Mouse (Mus musculus): Measurements from ENCODE around the gene Hist1h3g. TPM values are rescaled to one million over a fixed set of nuclear protein-coding genes. Genes with fewer than 3 reads are reported as not detected.
A peak's percentile ranks its signal among the peaks of the same experiment; 100 is the strongest.
"Not testable (repeated sequence)": the region's sequence is repeated elsewhere in the genome, so short reads cannot be mapped to it uniquely, and the experiment has no call there.

Hist1h3g gene
- polyA plus RNA-seq, 1 experiment from 2014 or later: 3.3 TPM

DNA sequence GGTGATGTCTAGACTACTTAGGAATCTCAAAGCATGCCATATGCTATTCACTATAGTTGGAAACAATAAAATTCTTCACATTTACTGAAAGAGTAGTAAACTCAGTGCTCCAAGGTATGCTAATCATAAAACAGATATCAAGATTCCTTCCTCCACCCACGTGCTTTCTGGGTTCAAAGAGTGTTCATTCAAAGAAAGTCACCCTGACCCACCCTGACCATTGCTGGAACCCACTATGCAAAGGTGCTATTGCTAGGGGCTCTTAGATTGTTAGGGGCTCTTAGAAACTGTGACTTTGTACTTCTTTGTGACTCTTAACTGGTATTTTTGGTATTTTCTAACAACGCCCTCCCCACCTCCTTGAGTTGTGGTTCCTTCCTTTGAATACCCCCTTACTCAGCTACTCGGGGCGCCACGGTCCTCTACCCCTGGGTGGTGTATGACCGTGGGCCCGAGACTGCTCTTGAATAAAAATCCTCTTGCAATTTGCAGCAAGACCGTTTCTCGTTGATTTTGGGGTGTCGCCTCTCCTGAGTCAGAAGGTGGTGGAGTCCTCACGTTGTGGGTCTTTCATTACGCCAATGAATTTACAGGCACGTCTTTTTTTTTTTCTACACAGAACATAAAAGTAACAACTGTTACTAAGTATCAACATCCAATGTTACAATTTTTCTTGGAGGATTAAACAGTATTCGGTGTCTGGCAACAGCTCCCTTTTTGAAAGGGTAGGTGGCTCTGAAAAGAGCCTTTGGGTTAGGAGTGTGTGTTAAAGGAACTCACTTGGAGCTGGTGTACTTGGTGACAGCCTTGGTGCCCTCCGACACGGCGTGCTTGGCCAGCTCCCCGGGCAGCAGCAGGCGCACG lies 38.0 kb downstream of the Hist1h3g start:
- H3K36me3 ChIP-seq; H3K9me3 ChIP-seq; DNase-seq (ENCODE audit: low spot score); H3K27me3 ChIP-seq (ENCODE audit: insufficient read depth, poor library complexity, severe bottlenecking): not testable (repeated sequence)
- peak overlapping the region; percentile 56 for H3K4me3 ChIP-seq
- H3K27ac ChIP-seq: peak overlapping the region; percentile 91
- 8% methylated on average over 20 of the region's 20 CpGs for WGBS
- H3K4me1 ChIP-seq (replicated peaks): peaks cover 38% of the 10 kb centered on the region

DNA sequence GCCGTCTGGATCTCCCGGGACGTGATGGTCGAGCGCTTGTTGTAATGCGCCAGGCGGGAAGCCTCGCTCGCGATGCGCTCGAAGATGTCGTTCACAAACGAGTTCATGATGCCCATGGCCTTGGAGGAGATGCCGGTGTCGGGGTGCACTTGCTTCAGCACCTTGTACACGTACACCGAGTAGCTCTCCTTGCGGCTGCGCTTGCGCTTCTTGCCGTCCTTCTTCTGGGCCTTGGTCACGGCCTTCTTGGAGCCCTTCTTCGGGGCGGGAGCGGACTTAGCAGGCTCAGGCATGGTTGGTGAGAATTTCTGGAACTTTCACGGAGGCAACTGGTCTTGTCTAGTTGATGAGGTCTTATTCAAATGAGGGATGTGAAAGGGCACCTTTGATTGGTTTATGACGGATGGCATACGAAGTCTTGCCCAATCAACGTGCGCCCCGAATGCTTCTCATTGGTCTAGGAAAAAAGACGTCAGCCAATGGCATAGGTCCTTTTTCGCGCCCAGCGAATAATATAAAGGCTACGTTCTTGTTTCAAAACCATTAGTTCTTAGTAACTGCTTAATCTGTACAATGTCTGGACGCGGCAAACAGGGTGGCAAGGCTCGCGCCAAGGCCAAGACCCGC lies 38.8 kb downstream of the Hist1h3g start, which contains the start of the genes Hist1h2bf and Hist1h2ad:
Hist1h2bf (minus strand) TSS at position 299 of the 627 bp plus-strand sequence.
Hist1h2ad (plus strand) TSS at position 484 of the 627 bp plus-strand sequence.
- DNase-seq (ENCODE audit: low spot score): peak; percentile 91
- H3K9me3 ChIP-seq; H3K36me3 ChIP-seq; H3K27me3 ChIP-seq (ENCODE audit: insufficient read depth, poor library complexity, severe bottlenecking): not testable (repeated sequence)
- H3K27ac ChIP-seq: peak within 1 kb of the TSS; percentile 91
- H3K4me1 ChIP-seq (replicated peaks): peaks cover 38% of the 10 kb centered on the region
- peak within 1 kb of the TSS; percentile 62 for H3K4me3 ChIP-seq
- under 1% methylated on average over 42 of the region's 42 CpGs for WGBS

DNA sequence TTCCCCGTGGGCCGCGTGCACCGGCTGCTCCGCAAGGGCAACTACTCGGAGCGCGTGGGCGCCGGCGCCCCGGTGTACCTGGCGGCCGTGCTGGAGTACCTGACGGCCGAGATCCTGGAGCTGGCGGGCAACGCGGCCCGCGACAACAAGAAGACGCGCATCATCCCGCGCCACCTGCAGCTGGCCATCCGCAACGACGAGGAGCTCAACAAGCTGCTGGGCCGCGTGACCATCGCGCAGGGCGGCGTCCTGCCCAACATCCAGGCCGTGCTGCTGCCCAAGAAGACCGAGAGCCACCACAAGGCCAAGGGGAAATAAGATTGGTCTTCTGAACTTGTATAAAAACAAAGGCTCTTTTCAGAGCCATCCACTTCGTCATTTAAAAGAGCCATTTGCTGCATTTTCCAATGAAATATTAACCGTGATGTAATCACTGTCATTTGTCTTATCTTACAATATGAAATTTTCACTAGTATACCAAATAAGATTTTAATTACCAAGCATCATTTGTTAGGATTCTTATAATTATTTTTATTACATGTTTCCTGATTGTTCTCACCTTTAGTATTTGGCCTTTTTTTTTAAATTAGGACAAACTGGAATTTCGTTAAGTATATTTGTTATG lies 39.4 kb downstream of the Hist1h3g start:
- H3K4me3 ChIP-seq: peak overlapping the region; percentile 62
- H3K9me3 ChIP-seq; H3K27me3 ChIP-seq (ENCODE audit: insufficient read depth, poor library complexity, severe bottlenecking); DNase-seq (ENCODE audit: low spot score); H3K36me3 ChIP-seq: not testable (repeated sequence)
- WGBS: under 1% methylated on average over 11 of the region's 39 CpGs
- H3K4me1 ChIP-seq (replicated peaks): peaks cover 38% of the 10 kb centered on the region
- peak overlapping the region; percentile 91 for H3K27ac ChIP-seq

DNA sequence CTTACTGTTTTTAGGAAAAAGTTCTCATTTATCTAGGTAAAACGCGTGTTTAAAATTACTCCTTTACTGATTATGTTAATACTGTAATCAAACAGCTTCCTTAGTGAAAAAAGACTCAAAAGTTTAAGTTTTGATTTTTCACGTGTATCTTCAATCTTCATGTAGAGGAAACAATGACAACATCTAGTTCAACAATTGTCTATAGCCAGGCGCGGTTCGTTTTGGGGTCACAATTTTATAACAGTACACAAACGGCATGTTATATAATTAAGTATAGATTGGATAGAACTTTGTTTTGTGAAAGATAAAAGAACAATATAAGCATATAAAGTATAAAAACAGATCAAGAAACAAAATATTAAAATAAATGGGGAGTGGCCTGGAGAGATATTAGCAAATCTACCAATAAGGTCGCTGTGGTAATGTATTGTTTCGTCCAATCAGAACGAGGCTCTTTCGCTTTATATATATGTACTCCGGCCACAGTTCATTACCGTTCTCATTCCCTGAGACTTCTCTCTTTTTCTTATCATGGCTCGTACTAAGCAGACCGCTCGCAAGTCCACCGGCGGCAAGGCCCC lies 40.1 kb downstream of the Hist1h3g start, which contains the start of gene Hist1h3d:
Hist1h3d (plus strand) TSS at position 493 of the 581 bp plus-strand sequence.
- H3K4me3 ChIP-seq: peak within 1 kb of the TSS; percentile 62
- WGBS: under 1% methylated on average over 18 of the region's 18 CpGs
- H3K27me3 ChIP-seq (ENCODE audit: insufficient read depth, poor library complexity, severe bottlenecking): no peaks in the 10 kb centered on the region
- peak within 1 kb of the TSS; percentile 93 for H3K27ac ChIP-seq
- H3K36me3 ChIP-seq: no peaks in the 10 kb centered on the region
- peak; percentile 62 for DNase-seq (ENCODE audit: low spot score)
- no peaks in the 10 kb centered on the region for H3K9me3 ChIP-seq
- peaks cover 33% of the 10 kb centered on the region for H3K4me1 ChIP-seq (replicated peaks)

DNA sequence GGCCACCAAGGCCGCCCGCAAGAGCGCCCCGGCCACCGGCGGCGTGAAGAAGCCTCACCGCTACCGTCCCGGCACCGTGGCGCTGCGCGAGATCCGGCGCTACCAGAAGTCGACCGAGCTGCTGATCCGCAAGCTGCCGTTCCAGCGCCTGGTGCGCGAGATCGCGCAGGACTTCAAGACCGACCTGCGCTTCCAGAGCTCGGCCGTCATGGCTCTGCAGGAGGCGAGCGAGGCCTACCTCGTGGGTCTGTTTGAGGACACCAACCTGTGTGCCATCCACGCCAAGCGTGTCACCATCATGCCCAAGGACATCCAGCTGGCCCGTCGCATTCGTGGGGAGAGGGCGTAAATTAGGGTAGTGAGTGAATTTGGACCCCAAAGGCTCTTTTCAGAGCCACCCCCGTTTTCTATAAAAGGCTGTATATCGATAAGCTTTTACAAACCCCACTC lies 40.7 kb downstream of the Hist1h3g start:
- DNase-seq (ENCODE audit: low spot score); H3K27me3 ChIP-seq (ENCODE audit: insufficient read depth, poor library complexity, severe bottlenecking); H3K9me3 ChIP-seq; H3K36me3 ChIP-seq: not testable (repeated sequence)
- peaks cover 36% of the 10 kb centered on the region for H3K4me1 ChIP-seq (replicated peaks)
- peak overlapping the region; percentile 62 for H3K4me3 ChIP-seq
- H3K27ac ChIP-seq: peak overlapping the region; percentile 93
- under 1% methylated on average over 17 of the region's 40 CpGs for WGBS

DNA sequence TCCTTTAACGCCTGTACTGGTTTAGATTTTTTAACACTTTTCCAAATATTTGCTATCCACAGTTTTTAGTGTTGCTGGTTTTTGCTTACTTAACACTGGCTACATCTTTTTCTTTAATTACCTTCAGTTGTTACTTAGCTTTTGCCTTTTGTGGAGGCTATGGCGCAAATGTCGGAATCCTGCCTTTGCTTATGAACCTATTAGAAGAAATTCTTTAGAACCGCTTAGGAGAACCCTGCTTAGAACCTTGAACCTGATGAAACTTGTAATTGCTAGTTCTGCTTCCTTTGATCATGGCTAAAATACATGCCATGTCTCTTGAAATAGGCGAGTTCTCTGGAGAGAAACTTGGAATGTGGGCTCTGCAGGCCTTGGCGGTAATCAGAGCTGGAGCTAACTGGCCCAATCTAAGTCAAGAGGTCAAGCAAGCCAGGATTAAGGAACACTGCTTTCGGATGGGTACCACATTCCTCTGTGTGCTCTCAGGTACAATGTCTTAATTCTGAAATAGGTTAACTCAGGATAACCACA lies 41.2 kb downstream of the Hist1h3g start:
- 3% methylated on average over 7 of the region's 7 CpGs for WGBS

DNA sequence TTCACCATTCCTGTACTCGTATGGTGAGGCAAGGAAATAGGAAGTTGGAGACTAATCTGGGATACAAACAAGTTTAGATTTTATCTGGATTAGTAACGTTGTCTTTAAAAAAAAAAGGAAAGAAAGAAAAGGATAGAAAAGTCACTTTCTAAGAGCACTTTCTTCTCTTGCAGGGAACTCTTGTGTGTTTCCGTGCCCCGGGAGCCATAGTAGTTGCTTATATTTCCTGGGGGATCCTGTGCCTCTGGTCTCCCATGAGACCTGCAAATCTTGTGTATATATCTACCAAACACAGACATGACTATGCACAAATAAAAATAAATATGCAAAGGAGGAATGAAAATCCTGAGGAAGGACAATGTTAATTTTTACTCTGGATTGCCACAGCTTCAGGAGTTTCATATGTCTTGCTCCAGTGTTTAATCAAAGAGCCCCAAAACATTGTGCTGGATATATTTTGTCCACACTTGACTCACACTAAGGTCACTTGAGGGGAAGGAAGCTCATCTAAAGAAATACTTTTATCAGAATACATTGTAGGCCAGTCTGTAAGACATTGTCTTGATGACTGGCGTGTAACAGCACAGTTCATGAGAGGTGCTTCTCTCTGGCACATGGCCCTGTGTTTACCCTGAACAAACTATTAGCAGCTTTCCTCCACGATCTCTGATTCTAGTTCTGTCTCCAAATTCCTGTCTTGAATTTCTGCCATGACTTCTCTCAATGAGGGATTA lies 41.9 kb downstream of the Hist1h3g start:
- WGBS: 51% methylated on average over 6 of the region's 6 CpGs
- Histone ChIP-seq H3K4me3 (peak overlapping the region; percentile 62), H3K4me1 (replicated peaks) (peaks cover 42% of the 10 kb centered on the region), H3K36me3 (no peaks in the 10 kb centered on the region), H3K27me3 (ENCODE audit: insufficient read depth, poor library complexity, severe bottlenecking) (no peaks in the 10 kb centered on the region), H3K9me3 (no peaks in the 10 kb centered on the region), H3K27ac (peak overlapping the region; percentile 93)
- no peak for DNase-seq (ENCODE audit: low spot score)

More for the DNA sequence above, 41.2 kb downstream of the Hist1h3g start:
- H3K27me3 ChIP-seq (ENCODE audit: insufficient read depth, poor library complexity, severe bottlenecking): no peaks in the 10 kb centered on the region
- peaks cover 38% of the 10 kb centered on the region for H3K4me1 ChIP-seq (replicated peaks)
- peak overlapping the region; percentile 62 for H3K4me3 ChIP-seq
- H3K9me3 ChIP-seq: no peaks in the 10 kb centered on the region
- H3K36me3 ChIP-seq: no peaks in the 10 kb centered on the region
- H3K27ac ChIP-seq: peak overlapping the region; percentile 93
- DNase-seq (ENCODE audit: low spot score): peak; percentile 44

DNA sequence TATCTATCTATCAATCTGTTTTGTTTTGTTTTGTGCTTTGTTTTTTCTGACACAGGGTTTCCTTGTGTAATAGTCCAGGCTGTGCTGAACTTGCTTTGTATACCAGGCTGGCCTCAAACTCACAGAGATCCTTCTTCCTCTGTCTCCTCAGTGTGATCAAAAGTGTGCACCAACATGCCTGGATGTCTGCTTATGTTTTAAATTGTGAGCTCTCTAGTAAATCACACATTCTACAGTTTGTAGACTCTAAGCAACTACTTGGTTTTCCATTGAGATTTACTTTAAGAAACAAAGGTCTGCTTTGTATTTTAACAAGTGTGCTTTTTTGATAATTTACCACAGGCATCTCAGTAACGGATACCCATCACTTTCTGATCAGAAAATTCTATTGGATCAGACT lies 42.6 kb downstream of the Hist1h3g start:
- peaks cover 43% of the 10 kb centered on the region for H3K4me1 ChIP-seq (replicated peaks)
- peak overlapping the region; percentile 93 for H3K27ac ChIP-seq
- H3K27me3 ChIP-seq (ENCODE audit: insufficient read depth, poor library complexity, severe bottlenecking): no peaks in the 10 kb centered on the region
- DNase-seq (ENCODE audit: low spot score): no peak
- H3K36me3 ChIP-seq: no peaks in the 10 kb centered on the region
- 88% methylated on average over 1 of the region's 1 CpGs for WGBS
- no peak overlapping the region for H3K4me3 ChIP-seq
- no peaks in the 10 kb centered on the region for H3K9me3 ChIP-seq

DNA sequence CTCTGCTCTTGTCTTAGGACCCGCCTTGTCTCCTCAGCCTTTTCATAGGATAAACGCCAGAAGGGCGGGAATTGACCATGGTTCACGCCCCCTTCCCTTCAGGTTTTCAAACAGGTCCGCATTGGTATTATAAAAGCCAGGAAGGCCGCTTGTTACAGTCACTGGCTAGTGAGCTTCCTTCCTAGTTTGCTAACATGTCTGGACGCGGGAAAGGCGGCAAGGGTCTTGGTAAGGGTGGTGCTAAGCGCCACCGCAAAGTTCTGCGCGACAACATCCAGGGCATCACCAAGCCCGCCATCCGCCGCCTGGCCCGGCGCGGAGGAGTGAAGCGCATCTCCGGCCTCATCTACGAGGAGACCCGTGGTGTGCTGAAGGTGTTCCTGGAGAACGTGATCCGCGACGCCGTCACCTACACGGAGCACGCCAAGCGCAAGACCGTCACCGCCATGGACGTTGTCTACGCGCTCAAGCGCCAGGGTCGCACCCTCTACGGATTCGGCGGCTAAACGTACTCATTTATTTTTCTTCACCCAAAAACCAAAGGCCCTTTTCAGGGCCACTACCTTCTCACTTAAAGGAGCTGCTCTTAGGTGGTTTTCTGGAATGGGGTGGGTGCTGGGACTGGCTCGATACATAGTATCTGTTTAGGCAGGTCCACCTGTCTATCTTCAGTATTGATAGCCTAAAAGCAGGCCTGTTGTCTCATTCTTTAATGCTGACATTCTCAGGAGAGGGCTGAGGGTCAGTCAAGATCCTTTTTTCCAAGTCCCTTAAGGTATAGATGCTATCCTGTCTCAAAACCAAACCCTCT lies 46.4 kb downstream of the Hist1h3g start, which contains the start of gene Hist1h4d:
Hist1h4d (plus strand) TSS at position 191 of the 811 bp plus-strand sequence.
- H3K9me3 ChIP-seq: no peaks in the 10 kb centered on the region
- H3K4me3 ChIP-seq: peak within 1 kb of the TSS; percentile 60
- no peaks in the 10 kb centered on the region for H3K36me3 ChIP-seq
- H3K27ac ChIP-seq: peak within 1 kb of the TSS; percentile 95
- peak; percentile 96 for DNase-seq (ENCODE audit: low spot score)
- H3K4me1 ChIP-seq (replicated peaks): peaks cover 51% of the 10 kb centered on the region
- H3K27me3 ChIP-seq (ENCODE audit: insufficient read depth, poor library complexity, severe bottlenecking): no peaks in the 10 kb centered on the region
- under 1% methylated on average over 43 of the region's 43 CpGs for WGBS

DNA sequence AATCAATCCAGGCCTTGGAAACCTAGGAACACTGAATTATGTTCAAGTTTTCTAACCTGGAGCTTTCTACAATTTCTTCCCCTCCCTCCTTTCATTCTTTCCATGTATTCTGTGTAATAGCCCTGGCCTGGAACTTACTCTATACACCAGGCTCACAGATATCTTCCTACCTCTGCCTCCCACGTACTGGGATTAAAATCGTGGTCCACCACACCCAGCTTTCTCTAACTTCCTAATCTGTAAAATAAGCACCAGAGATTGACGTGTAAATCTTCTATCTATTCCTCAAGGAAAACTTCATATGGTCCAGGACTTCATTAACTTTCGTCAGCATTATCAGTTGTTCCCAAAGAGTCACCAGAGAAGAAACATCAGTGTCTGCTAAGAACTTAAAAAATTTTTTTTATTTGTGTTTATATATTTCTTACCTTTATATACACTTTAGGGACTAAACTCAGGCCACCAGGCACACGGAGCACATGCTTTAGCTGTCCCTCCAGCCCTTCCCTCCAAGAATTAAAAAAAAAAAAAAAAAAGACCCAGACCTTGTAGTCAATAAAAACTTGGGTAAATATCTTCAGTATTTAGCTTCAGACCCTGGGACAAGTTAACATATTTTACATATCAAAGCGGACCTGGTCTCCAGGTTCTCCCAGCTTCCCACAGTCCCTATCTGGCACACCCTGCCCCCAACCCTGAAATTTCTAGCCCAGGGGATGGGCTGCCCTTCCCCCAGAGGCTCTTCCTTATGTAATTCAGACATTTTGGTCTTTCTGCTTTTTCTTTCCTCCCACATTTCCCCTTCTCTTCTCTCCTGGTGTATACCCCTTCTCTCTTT lies 47.2 kb downstream of the Hist1h3g start:
- peak; percentile 45 for DNase-seq (ENCODE audit: low spot score)
- Histone ChIP-seq H3K4me3 (peak overlapping the region; percentile 60), H3K9me3 (no peaks in the 10 kb centered on the region), H3K27ac (peak overlapping the region; percentile 95), H3K36me3 (no peaks in the 10 kb centered on the region), H3K4me1 (replicated peaks) (peaks cover 48% of the 10 kb centered on the region), H3K27me3 (ENCODE audit: insufficient read depth, poor library complexity, severe bottlenecking) (no peaks in the 10 kb centered on the region)
- 3% methylated on average over 6 of the region's 6 CpGs for WGBS

Measured in hindbrain, embryonic 10.5 days (tissue).